Mouse (Mus musculus) MEL (cell line): ENCODE results near the gene Cage1.

Experiments
- ELF1 ChIP-seq: IDR thresholded peaks from 2 replicates; pipeline ENCODE4 v1.6.1; 2014; ENCODE audit warnings: low read depth, mild to moderate bottlenecking, inconsistent platforms, low read length, improper control_type of control experiment, moderate library complexity
- POLR2A ChIP-seq, 2 experiments: IDR thresholded peaks; 2 replicates each; pipeline ENCODE4 v1.6.1; 2011 to 2012; ENCODE audit warnings: low read length in 2 of 2, mild to moderate bottlenecking in 2 of 2, control low read depth in 1 of 2, improper control_type of control experiment in 1 of 2, low read depth in 1 of 2, moderate library complexity in 1 of 2; ENCODE audit not compliant: control insufficient read depth in 1 of 2, insufficient read depth in 1 of 2, poor library complexity in 1 of 2
- TCF12 ChIP-seq: IDR thresholded peaks from 2 replicates; pipeline ENCODE4 v1.6.1; 2014; ENCODE audit warnings: low read depth, mild to moderate bottlenecking, inconsistent platforms, low read length, improper control_type of control experiment, moderate library complexity
- USF2 ChIP-seq, 2 experiments: IDR thresholded peaks; 2 replicates each; pipeline ENCODE4 v1.6.1; 2011 to 2012; ENCODE audit warnings: improper control_type of control experiment in 2 of 2, low read length in 2 of 2, borderline replicate concordance in 1 of 2, inconsistent platforms in 1 of 2, low read depth in 1 of 2, mild to moderate bottlenecking in 1 of 2; ENCODE audit not compliant: insufficient read depth in 1 of 2
- ZNF384 ChIP-seq: IDR thresholded peaks from 2 replicates; pipeline ENCODE4 v1.6.1; 2012; ENCODE audit warnings: low read depth, mild to moderate bottlenecking, inconsistent platforms, low read length, improper control_type of control experiment

DNA sequence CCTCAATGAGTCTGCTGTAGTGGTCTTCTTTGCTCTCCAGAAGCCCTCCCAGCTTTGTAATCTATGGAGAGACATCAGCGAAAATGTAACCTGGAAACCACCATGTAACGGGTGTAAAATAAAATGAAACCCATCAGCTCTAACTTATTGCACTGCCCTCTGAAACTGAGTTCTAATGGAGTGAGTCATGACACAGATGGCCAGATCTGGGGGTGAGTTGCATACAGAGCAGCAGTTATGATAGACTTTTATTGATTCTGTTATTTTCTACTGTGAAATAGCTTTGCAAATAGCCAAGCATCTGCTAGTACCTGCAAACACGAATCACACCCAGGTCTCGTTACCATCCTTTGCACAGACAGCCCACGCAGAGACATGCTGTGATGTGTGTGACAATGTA lies 24.4 kb downstream of the Cage1 start:
- TF ChIP-seq TCF12 (no peak), ZNF384 (no peak), USF2 (IDR thresholded peaks at IDR 0.05; ENCODE audit: borderline replicate concordance in 1 of 2, insufficient read depth in 1 of 2, low read depth in 1 of 2, low read length in 2 of 2) (no peak), ELF1 (no peak), POLR2A (IDR thresholded peaks at IDR 0.05; ENCODE audit: control insufficient read depth in 1 of 2, insufficient read depth in 1 of 2, low read depth in 1 of 2, low read length in 2 of 2, poor library complexity in 1 of 2) (no peak)
